Mouse (Mus musculus) brain, embryonic 18.5 days (tissue): ENCODE data around the gene Spsb3.
A peak's percentile ranks its signal among the peaks of the same experiment; 100 is the strongest.

Experiments
- DNase-seq: peaks from one replicate; pipeline ENCODE4 v3.0.0-alpha.2; 2012; ENCODE audit warnings: low read depth, low spot score

Gene Spsb3

GRCm38 (mm10) chr17:24886134-24886931, at the start of gene Spsb3, which contains the start of gene Nubp2:
Gene Spsb3 (plus strand): TSS chr17:24886643.
Gene Nubp2 (minus strand): TSS chr17:24886349.
- DNase-seq: peak; percentile 100

DNA sequence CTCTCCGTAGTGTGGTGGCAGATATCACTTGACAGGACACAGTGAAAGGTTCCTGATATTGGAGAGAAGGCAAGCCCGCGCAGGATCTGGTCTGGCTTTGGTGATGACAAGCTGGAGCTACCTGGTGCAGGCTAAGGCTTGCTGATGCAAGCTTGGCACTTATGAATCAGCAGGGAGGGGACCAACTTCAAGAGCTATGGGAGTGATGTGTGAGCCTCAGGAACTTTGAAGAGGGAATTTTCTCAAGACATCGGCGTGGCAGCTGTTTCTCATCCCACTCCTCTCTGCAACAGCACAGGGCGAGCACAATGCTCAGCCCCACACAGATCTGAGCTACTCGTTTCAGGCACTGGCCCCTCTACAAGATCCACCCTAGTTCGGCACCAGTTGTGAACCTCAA, 46.6 kb upstream of the Spsb3 start, which contains the start of gene Hagh:
Gene Hagh, plus strand, starts transcription at position 302 of the 400 bp plus-strand sequence.
- no peak for DNase-seq

GRCm38 (mm10) chr17:24840341-24840740, 46.1 kb upstream of the Spsb3 start:
- no peak for DNase-seq

DNA sequence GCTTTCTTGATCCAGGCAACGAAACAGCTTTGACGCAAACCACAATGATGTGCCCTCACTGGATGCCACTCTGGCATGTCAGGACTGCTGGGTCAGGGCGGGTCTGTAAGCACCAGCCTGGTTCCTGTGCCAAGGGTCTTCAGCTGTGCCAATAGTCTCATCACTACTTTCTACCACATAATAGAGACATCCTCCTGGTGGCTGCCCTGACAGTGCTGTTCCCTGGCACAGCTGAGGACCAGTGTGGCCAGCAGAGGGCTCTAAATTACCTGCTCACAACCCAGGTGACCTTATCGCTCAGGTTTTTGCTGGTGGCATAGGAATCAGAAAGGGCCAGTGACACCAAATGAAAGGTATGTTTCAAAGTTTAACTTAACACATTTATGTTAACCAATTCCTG, 45.3 kb upstream of the Spsb3 start:
- no peak for DNase-seq

- DNase-seq: no peak
Observed at GRCm38 (mm10) chr17:24842631-24843030, 43.8 kb upstream of the Spsb3 start.

DNA sequence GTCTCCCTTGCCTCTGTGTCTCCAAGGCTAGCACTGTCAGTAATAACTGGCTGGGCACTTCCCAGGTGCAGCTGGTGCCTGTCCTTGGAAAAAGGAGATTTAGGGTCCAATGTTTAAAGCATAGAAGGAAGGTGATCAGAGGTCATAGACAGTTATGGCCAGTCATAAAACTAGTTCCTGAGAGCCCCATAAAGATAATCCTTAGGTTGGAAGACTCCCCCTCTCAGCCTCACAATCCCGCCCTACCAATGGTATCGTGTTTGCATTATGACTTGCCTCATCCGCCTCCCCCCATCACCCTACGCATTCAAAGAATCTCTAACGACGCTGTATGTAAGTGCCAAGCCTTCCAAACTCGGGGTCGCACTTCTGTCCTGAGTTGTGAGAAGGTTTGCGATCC, 41.9 kb upstream of the Spsb3 start:
- no peak for DNase-seq

DNA sequence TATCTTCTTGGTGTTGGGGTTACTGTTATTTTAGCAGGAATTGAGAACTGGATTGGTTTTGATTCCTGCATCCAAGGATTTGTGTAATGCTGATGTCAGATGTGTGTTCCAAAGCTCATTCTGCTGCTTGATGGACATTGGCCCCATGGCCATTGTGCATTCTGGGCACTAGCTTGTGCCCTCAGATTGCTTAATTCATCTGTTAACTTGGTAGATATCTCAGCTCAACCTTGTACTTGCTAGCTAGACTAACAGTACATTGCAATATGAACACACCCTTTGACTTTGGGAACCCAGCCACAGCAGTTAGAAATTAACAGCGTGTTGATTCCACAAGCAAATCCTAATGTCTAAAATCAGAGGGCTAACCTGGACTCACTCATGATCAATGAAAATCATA, 39.1 kb upstream of the Spsb3 start:
- no peak for DNase-seq

- DNase-seq: no peak
Observed at GRCm38 (mm10) chr17:24848600-24849031, 37.8 kb upstream of the Spsb3 start.

DNA sequence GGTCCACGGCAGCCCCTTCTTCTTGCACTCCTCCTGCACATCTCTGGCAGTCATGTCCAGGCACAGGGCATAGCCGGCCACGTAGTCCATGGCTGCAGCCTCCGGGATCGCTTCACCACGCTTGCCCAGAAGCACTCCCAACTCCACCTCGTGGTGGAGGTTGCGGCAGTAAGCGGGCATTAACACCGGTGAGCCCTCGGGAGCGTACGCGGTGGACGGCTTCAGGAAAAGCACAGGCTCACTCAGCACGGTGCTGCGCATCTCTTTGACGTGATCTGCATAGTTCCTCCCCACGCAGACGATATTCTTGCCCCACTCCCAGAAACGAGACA, 36.7 kb upstream of the Spsb3 start:
- no peak for DNase-seq

DNA sequence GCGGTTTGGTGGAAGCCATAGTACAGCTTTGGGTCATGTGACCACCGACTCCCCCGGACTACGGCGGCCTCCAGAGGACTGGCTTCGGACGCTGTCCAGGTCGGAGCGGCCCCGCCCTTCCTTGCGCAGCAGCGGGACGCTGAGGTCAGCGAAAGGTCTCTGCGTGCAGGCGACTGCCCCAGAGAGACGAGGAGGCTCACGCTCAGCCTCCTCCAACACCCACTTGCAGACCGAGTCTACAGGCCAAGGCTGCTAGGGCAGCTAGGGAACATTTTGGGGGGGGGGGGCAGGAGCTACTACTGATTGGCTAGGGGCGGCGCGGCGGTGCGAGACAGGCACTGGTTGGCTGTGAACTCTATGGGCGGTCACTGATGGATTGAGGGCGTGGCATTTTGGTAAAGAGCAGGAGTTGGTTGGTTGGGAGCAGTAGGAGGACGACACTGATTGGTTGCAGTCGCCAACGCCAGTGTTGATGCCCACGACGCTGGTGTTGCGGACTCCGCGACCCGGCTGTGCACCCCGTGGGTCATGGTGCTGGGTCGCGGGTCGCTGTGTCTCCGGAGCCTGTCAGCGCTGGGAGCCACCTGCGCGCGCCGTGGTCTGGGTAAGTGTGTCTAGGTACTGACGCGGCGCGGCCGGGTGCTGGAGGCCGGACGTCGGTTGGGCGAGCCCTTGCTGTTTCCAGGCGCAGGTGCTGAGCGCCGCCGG, 36.2 kb upstream of the Spsb3 start, which contains the start of gene Fahd1:
Gene Fahd1, minus strand, starts transcription at position 300 of the 708 bp plus-strand sequence.
- DNase-seq: peak; percentile 96

DNA sequence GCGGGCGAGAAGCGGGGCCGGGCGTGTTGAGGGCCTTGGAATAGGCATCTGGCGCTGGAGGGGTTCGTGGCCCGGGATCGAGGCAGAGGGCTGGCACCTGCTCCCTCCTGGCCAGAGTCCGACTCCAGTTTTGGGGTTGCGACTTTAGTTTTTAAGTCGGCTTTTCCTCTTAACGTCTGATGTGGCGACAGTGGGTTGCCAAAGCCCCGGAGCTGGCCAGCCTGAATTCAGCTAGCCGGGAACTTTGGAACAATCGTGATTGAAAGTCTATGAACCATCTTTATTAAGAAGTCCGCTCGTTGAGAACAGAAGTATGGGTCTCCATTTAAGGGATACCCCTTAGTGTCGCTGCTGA, 35.7 kb upstream of the Spsb3 start:
- DNase-seq: no peak

GRCm38 (mm10) chr17:24851381-24852125, 34.9 kb upstream of the Spsb3 start:
- no peak for DNase-seq

DNA sequence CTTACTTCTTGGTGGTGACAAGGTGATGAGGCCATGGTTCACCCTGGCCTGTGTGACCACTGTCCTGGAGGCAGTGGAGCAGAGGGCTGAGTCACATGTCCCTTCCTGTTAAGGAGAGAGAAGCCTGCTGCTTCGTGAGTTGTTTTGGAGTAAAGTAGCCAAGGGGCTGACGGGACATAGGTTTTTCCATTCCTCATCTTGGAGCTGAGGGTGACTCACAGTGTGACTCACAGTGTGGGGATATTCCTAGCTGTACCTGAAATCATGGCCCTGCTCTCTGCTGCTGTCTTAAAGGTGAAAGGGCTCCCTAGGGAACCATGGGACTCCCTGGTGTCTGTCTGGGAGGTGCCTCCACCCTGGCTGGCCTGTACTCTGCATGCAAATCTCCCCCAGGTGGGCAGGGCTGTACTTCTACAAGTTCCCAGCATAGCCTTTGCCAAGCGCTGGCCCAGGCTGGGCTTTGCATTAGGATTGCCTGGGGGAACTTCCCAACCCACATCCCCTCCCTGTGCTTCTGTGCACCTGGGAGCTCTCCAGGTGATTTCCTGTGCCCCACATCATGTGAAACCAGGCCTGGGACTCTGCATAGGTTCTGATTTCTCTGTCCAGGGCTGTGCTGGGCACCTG, 30.5 kb upstream of the Spsb3 start:
- no peak for DNase-seq

GRCm38 (mm10) chr17:24856589-24856988, 29.9 kb upstream of the Spsb3 start:
- no peak for DNase-seq

- no peak for DNase-seq
Observed at GRCm38 (mm10) chr17:24857831-24858470, 28.5 kb upstream of the Spsb3 start.

GRCm38 (mm10) chr17:24858967-24859366, 27.5 kb upstream of the Spsb3 start:
- DNase-seq: no peak

DNA sequence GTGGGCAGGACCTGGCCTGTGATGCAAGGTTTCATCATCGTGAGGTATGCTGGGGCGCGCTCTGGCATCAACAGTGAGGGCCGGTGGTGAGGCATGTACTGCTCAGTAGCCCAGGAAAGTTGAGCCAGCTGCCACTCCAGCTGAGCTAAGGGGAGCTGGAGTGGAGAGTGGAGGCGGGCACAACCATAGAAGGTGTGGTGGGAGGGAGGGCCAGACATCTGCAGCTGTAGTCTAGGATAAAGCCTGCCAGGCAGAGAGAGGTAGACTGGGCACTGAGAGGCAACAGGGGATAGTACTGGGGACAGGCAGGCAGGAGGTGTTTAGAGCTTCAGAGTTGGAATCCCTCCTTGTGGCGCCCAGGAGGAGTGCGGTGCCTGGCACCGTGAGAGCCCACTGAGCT, 26.4 kb upstream of the Spsb3 start:
- no peak for DNase-seq

DNA sequence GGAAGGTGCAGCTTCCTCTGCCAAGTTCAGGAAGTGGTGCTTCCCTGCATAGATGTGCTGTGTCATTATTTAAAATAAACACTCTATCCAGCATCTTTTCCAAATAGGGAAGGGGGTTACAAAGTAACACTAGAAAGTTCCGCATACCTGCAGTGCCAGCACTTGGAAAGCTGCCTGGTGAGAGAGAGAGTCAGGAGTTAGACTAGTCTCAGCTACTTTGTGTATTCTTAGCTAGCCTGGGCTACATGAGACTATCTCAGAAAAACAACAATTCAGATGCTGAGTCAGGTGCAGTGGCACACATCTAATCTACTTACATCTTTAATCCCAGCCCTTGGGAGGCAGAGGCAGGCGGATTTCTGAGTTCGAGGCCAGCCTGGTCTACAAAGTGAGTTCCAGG, 24.7 kb upstream of the Spsb3 start:
- DNase-seq: no peak

DNA sequence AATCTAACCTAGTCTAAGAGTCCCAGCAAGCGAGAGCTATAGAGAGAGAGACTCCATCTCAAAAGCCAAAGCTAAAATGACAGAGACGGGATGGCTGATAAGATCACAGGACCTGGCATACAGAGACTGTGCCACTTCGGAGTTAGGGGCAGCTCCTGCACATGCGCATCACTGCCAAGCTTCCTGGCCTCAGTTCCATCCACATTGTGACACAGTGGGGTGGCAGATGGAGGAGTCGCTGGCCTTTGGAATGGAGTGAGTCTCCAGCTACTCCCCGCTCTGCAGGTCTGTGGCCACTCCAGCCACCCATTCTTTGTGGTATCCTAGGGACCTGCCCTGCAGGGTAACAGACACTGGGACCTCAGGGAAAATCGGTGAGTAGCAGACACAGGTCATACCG, 20.7 kb upstream of the Spsb3 start, which contains the start of gene Igfals:
Gene Igfals, plus strand, starts transcription at position 222 of the 400 bp plus-strand sequence.
- DNase-seq: no peak

GRCm38 (mm10) chr17:24867914-24868313, 18.5 kb upstream of the Spsb3 start:
- DNase-seq: no peak

GRCm38 (mm10) chr17:24873695-24874404, 12.6 kb upstream of the Spsb3 start:
- DNase-seq: no peak
